Mouse (Mus musculus) erythroblast, embryonic 14.5 days (primary cell): ENCODE results near the gene Phkb.

ENCODE experiments used
- GATA1 ChIP-seq: IDR thresholded peaks from 2 replicates; pipeline ENCODE4 v1.6.1; 2012; ENCODE audit warnings: low read length, inconsistent platforms, mixed read lengths
- TAL1 ChIP-seq: IDR thresholded peaks from 3 replicates; pipeline ENCODE4 v1.6.1; 2012; ENCODE audit warnings: low read length, inconsistent platforms, mixed read lengths

DNA sequence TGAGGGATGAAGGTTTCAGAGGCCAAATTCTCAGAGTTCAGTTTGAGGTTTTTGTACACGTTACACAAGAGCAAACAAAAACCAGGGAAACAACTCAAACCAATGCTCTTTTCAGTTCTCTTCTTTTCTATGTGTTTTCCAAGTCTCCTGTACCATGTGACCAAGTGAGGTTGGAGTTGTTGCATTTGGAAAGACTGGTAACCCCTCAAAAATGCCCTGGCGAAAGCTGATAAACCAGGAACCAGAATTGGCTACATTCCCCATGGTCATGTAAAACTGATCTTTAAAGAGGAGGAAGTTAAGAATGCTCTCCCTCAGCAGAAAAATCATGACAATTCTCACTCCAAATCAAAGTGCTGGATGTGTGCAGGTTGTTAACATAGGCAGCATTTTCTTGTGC lies 117.6 kb downstream of the Phkb start:
- TF ChIP-seq TAL1 (no peak), GATA1 (no peak)
